Mouse (Mus musculus) lung, postnatal 0 days (tissue): Measurements from ENCODE around the gene Brd3.

Experiments used
- CTCF ChIP-seq: IDR thresholded peaks from 2 replicates; pipeline ENCODE4 v1.5.1; 2016; ENCODE audit warnings: antibody characterized with exemption, mild to moderate bottlenecking
- EP300 ChIP-seq: IDR thresholded peaks from 2 replicates; pipeline ENCODE4 v1.6.1; 2016; ENCODE audit warnings: antibody characterized with exemption, mild to moderate bottlenecking, control low read depth

GRCm38 (mm10) chr2:27432599-27432998 is 74.9 kb downstream of the Brd3 start:
- no peak for TF ChIP-seq CTCF
- no peak for TF ChIP-seq EP300
